Mouse (Mus musculus): ENCODE results near the gene Rpl18.

The Rpl18 gene

GRCm38 (mm10) chr7:45700301-45701015 is 14.8 kb upstream of the Rpl18 start:
- DNase-seq (ENCODE audit: low read depth): peak; percentile 76

DNA sequence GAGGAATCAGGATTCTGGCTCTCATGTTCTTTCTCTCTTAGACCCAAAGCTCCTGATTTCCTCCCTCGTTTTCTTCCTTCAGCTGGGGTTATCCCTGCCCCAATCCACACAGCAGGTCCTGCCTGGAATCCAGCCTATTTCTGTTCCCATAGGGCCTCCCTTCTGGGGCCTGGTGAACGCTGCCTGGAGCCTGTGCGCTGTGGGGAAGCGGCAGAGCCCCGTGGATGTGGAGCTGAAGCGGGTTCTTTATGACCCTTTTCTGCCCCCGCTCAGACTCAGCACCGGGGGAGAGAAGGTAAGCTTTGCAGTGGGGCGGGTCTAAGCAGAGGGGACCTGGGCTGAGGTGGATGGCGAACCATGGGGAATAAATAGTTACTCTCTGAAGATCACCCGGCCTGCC is 14.2 kb upstream of the Rpl18 start:
- no peak for DNase-seq (ENCODE audit: low read depth)

DNA sequence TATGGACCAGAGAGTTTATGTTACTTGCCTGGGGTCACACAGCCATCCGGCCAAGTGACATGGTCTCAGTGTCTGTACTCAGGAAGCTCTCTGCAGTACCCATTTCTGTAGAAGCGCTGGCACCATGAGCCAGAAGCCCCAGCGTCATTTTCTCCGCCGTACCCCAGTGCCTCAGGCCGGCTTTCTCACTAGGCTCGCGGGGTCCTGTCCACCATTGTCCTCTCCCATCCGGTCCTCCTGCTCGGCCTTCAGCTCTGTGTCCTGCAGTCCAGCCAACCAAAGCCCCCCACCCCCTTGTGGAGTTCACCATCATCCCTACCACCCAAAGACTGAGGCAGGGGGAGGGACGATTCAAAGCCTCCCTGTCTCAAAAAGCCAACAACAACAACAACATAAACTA is 13.7 kb upstream of the Rpl18 start:
- DNase-seq (ENCODE audit: low read depth): no peak

DNA sequence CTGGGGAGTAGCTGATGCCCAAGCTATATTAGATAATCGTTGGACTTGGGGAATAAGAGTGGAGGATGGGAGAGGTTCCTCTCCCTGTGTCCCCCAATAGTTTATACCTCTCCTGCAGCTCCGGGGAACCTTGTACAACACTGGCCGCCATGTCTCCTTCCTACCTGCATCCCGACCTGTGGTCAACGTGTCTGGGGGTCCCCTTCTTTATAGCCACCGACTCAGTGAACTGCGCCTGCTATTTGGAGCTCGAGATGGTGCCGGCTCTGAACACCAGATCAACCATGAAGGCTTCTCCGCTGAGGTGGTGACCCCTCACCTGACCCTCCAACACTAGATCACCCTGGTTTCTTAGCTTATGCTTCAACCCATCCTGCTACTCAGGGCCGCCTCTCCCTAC is 12.9 kb upstream of the Rpl18 start:
- DNase-seq (ENCODE audit: low read depth): no peak

- peak; percentile 22 for DNase-seq (ENCODE audit: low read depth)
Observed at GRCm38 (mm10) chr7:45702809-45703520, 12.3 kb upstream of the Rpl18 start.

DNA sequence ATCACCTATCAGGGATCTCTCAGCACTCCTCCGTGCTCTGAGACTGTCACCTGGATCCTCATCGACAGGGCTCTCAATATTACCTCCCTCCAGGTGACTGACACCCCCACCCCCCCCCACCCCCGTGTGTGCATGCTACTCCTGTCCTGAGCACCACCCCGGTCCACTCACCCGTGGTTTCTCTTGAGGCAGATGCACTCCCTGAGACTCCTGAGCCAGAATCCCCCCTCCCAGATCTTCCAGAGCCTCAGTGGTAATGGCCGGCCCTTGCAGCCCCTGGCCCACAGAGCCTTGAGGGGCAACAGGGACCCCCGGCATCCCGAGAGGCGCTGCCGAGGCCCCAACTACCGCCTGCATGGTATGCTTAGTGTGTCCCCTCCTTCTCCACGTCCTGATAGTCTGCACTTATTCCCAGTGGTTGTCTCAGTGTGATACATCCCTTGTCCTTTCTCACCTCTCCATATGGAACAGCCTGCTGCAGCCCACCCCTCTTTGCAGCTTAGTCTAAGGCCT is 11.7 kb upstream of the Rpl18 start:
- DNase-seq (ENCODE audit: low read depth): no peak

- peak; percentile 82 for DNase-seq (ENCODE audit: low read depth)
Observed at GRCm38 (mm10) chr7:45704046-45704559, 11.2 kb upstream of the Rpl18 start.

DNA sequence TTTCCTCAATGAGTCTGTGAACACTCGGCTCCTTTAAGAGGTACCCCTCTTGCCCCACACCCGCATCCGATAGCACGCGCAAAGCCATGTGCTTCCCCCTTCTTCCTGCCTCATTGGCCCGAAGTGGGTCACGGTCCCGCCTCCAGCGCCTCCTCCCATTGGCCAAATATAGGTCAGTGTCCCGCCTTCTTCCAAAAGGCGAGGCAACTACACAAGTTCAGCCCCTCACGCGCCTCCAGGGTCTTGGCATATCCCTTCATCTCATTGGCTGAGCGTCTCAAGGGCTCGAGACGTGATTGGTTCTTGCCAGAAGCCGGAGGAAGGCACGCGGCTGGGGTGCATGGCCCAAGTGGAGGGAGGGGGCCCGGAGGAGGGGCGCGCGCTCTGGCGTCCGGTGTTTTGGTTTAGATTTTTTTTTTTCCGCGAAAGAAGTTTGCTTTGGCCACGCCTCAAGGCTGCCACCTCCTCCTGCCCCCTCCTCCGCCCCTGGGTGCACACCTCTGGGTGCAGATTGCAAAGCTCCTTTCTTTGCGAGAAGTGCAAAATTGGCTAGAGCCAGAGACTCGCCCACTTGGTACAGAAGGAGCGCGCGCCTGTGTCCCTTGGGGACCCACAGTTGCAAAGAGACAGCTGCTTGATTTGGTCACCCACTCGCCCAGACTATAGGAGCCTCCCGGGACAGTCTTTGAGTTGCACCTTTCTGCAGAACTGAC is 10.4 kb upstream of the Rpl18 start, which contains the start of gene Dbp:
TSS of gene Dbp (plus strand) at position 359 of the 713 bp plus-strand sequence.
- DNase-seq (ENCODE audit: low read depth): peak; percentile 98

GRCm38 (mm10) chr7:45705443-45705864 is 9.8 kb upstream of the Rpl18 start:
- DNase-seq (ENCODE audit: low read depth): no peak

DNA sequence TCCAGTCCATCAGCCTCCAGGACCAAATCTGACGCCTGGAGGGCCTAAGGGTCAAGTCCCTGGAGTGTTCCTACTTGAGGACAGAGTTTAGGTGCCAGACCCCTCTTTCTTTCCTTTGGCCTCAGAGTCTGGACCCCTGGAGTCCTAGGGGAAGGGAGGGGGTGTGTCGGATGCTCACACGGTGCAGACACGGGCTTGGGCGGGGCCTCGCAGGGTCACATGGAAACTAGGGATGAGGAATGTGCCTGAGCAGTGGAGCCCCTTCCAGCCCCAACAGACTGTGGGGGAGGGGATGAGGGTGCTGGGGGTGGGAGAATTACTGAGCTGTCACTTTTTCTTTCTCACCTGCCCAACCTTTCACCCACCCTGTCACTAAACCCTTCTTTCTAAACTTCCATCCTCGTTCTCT is 9.4 kb upstream of the Rpl18 start:
- DNase-seq (ENCODE audit: low read depth): peak; percentile 51

- DNase-seq (ENCODE audit: low read depth): peak; percentile 92
Observed at GRCm38 (mm10) chr7:45706721-45707241, 8.5 kb upstream of the Rpl18 start.

DNA sequence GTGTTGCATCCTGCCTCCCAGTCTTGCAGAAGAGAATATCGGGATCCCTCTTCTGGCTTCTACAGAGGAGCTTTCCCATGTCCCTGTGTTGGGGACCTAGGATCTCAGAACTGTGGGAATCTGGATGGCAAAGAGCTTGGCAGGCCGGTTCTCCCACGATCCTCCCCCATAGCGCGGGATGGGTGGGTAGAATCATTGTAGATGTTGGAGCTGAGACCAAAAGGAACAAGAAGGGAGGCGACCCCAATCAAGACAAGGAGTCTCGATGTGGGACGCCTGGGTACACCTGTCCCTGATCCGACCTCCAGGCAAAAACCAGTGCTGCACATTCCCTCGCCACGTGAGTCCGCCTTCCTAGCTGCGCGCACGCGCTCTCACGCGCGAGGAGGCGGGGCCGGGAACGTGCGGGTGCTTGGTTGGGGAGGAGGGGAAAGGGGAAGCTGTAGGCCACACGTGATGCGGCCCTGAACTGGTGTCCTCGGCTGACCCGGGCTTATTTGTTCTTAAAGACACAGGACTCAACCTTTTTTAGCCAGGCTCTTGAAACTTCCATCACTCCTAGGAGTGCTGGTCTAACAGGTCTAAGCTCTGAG is 7.8 kb upstream of the Rpl18 start:
- peak; percentile 94 for DNase-seq (ENCODE audit: low read depth)

- DNase-seq (ENCODE audit: low read depth): no peak
Observed at GRCm38 (mm10) chr7:45708221-45708761, 7.0 kb upstream of the Rpl18 start.

DNA sequence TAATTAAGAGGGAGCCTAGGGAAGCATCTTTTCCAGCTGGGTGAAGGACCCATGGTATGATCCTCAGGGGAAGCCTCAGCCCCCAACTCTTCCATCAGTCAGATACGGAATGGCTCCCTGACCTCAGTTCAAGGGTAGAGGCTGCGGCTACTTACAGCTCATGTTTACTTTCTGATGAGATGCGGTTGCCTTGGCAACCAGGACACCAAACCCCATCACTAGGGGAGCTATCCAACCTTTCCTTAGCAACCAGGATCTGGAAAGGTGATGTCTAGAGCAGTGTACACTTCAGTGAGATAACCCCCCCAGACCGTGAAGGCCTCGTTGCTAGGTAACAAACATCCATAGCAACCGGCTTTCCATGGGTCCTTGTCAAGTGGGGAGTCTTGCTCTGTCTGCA is 6.2 kb upstream of the Rpl18 start:
- DNase-seq (ENCODE audit: low read depth): peak; percentile 41

GRCm38 (mm10) chr7:45709677-45710355 is 5.4 kb upstream of the Rpl18 start:
- DNase-seq (ENCODE audit: low read depth): peak; percentile 17

GRCm38 (mm10) chr7:45710477-45711191 is 4.6 kb upstream of the Rpl18 start:
- no peak for DNase-seq (ENCODE audit: low read depth)

- no peak for DNase-seq (ENCODE audit: low read depth)
Observed at GRCm38 (mm10) chr7:45711316-45712021, 3.8 kb upstream of the Rpl18 start.

DNA sequence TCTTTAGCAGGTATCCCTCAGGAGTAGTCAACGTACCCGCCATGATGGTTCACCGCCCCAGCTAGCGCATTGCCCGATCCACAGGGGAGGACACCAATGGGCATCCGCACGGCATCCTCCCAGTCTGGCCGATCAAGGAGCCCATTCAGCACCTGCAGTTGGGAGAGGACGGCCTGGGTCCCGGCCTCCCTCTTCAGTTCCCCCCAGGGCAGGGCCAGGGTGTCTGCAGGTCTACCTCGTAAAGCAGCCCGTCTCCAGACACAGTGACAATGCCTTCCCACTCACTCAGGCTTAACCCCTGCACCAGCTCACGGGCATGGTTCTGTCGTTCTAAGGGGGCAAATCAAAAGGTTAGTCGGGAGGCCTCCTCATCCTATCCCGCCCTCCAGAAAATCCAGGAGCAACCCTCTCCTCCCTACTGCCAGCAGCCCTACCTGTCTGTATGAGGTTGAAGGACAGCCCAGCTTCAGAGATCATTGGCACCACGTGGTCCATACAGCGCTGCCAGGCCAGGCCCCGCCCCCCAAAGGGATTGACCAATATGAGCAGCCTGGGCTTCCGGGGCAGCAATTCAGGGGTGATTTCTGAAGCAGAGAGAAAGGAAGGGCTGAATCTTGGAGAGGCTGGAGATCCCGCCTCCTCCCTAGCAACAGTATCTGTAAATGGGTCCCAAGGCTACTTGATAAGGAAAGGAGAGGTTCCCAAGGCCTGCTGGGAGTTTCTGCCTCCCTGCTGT is 3.1 kb upstream of the Rpl18 start:
- peak; percentile 15 for DNase-seq (ENCODE audit: low read depth)

- no peak for DNase-seq (ENCODE audit: low read depth)
Observed at GRCm38 (mm10) chr7:45713396-45713795, 1.9 kb upstream of the Rpl18 start.
